Mouse (Mus musculus): Measurements from ENCODE around the gene Tmprss9. TPM values are rescaled to one million over a fixed set of nuclear protein-coding genes. Genes with fewer than 3 reads are reported as not detected.

The Tmprss9 gene
- polyA plus RNA-seq, 1 experiment from 2014 or later: 0.04 TPM

GRCm38 (mm10) chr10:80940320-80940987, 68.8 kb downstream of the Tmprss9 start:
- Histone ChIP-seq H3K4me1 (peaks cover 65% of the 10 kb centered on the region), H3K9me3 (replicated peaks) (no peaks in the 10 kb centered on the region), H3K27me3 (ENCODE audit: low read depth, poor library complexity, severe bottlenecking) (peaks cover 38% of the 10 kb centered on the region), H3K36me3 (no peaks in the 10 kb centered on the region), H3K4me3 (peak overlapping the region; percentile 49), H3K27ac (peak overlapping the region; percentile 72)
- no peak for DNase-seq (ENCODE audit: low spot score)
- 46% methylated on average over 8 of the region's 8 CpGs for WGBS

GRCm38 (mm10) chr10:80940988-80941347, 69.3 kb downstream of the Tmprss9 start:
- H3K9me3 ChIP-seq (replicated peaks): no peaks in the 10 kb centered on the region
- H3K27me3 ChIP-seq (ENCODE audit: low read depth, poor library complexity, severe bottlenecking): peaks cover 33% of the 10 kb centered on the region
- no peak for DNase-seq (ENCODE audit: low spot score)
- H3K36me3 ChIP-seq: no peaks in the 10 kb centered on the region
- 83% methylated on average over 2 of the region's 2 CpGs for WGBS
- no peak overlapping the region for H3K4me3 ChIP-seq
- peak overlapping the region; percentile 72 for H3K27ac ChIP-seq
- H3K4me1 ChIP-seq: peaks cover 60% of the 10 kb centered on the region

- Histone ChIP-seq H3K4me3 (no peak overlapping the region), H3K9me3 (replicated peaks) (no peaks in the 10 kb centered on the region), H3K27ac (no peak overlapping the region), H3K36me3 (no peaks in the 10 kb centered on the region), H3K4me1 (peaks cover 41% of the 10 kb centered on the region), H3K27me3 (ENCODE audit: low read depth, poor library complexity, severe bottlenecking) (peaks cover 14% of the 10 kb centered on the region)
- DNase-seq (ENCODE audit: low spot score): no peak
- 54% methylated on average over 8 of the region's 8 CpGs for WGBS
Measured at GRCm38 (mm10) chr10:80942919-80943318, 71.3 kb downstream of the Tmprss9 start.

- no peak for DNase-seq (ENCODE audit: low spot score)
- H3K4me1 ChIP-seq: peaks cover 41% of the 10 kb centered on the region
- H3K9me3 ChIP-seq (replicated peaks): no peaks in the 10 kb centered on the region
- peaks cover 6% of the 10 kb centered on the region for H3K27me3 ChIP-seq (ENCODE audit: low read depth, poor library complexity, severe bottlenecking)
- no peak overlapping the region for H3K4me3 ChIP-seq
- H3K36me3 ChIP-seq: no peaks in the 10 kb centered on the region
- 88% methylated on average over 9 of the region's 9 CpGs for WGBS
- H3K27ac ChIP-seq: no peak overlapping the region
Measured at GRCm38 (mm10) chr10:80943701-80944100, 72.1 kb downstream of the Tmprss9 start.

GRCm38 (mm10) chr10:80944231-80944630, 72.6 kb downstream of the Tmprss9 start:
- peaks cover 39% of the 10 kb centered on the region for H3K4me1 ChIP-seq
- no peak overlapping the region for H3K27ac ChIP-seq
- no peaks in the 10 kb centered on the region for H3K36me3 ChIP-seq
- 88% methylated on average over 5 of the region's 5 CpGs for WGBS
- H3K9me3 ChIP-seq (replicated peaks): no peaks in the 10 kb centered on the region
- H3K4me3 ChIP-seq: no peak overlapping the region
- DNase-seq (ENCODE audit: low spot score): no peak
- peaks cover under 1% of the 10 kb centered on the region; the same call in 1 of the 2 replicates for H3K27me3 ChIP-seq (ENCODE audit: low read depth, poor library complexity, severe bottlenecking)

- H3K36me3 ChIP-seq: no peaks in the 10 kb centered on the region
- peaks cover 17% of the 10 kb centered on the region for H3K4me1 ChIP-seq
- 66% methylated on average over 14 of the region's 14 CpGs for WGBS
- peaks cover 15% of the 10 kb centered on the region; the same call in 1 of the 2 replicates for H3K27me3 ChIP-seq (ENCODE audit: low read depth, poor library complexity, severe bottlenecking)
- 0 out of 2 replicates have a peak overlapping the region, but pooled peaks have one; percentile 22 for H3K27ac ChIP-seq
- no peaks in the 10 kb centered on the region for H3K9me3 ChIP-seq (replicated peaks)
- no peak overlapping the region for H3K4me3 ChIP-seq
- no peak for DNase-seq (ENCODE audit: low spot score)
Measured at GRCm38 (mm10) chr10:80946684-80947437, 75.2 kb downstream of the Tmprss9 start.

- WGBS: 71% methylated on average over 2 of the region's 2 CpGs
Measured at GRCm38 (mm10) chr10:80947802-80948201, 76.2 kb downstream of the Tmprss9 start.

GRCm38 (mm10) chr10:80948570-80948969, 76.9 kb downstream of the Tmprss9 start:
- no peaks in the 10 kb centered on the region for H3K9me3 ChIP-seq (replicated peaks)
- 0 out of 2 replicates have a peak overlapping the region, but pooled peaks have one; percentile 21 for H3K27ac ChIP-seq
- WGBS: 45% methylated on average over 6 of the region's 6 CpGs
- DNase-seq (ENCODE audit: low spot score): no peak
- H3K27me3 ChIP-seq (ENCODE audit: low read depth, poor library complexity, severe bottlenecking): peaks cover 21% of the 10 kb centered on the region; the same call in 1 of the 2 replicates
- H3K4me1 ChIP-seq: peaks cover 10% of the 10 kb centered on the region
- no peaks in the 10 kb centered on the region for H3K36me3 ChIP-seq
- H3K4me3 ChIP-seq: no peak overlapping the region

More at GRCm38 (mm10) chr10:80947802-80948201, 76.2 kb downstream of the Tmprss9 start:
- H3K27me3 ChIP-seq (ENCODE audit: low read depth, poor library complexity, severe bottlenecking): peaks cover 17% of the 10 kb centered on the region; the same call in 1 of the 2 replicates
- H3K36me3 ChIP-seq: no peaks in the 10 kb centered on the region
- H3K9me3 ChIP-seq (replicated peaks): no peaks in the 10 kb centered on the region
- H3K4me3 ChIP-seq: no peak overlapping the region
- peaks cover 15% of the 10 kb centered on the region for H3K4me1 ChIP-seq
- DNase-seq (ENCODE audit: low spot score): no peak
- no peak overlapping the region for H3K27ac ChIP-seq

- WGBS: 77% methylated on average over 3 of the region's 3 CpGs
- Histone ChIP-seq H3K27me3 (ENCODE audit: low read depth, poor library complexity, severe bottlenecking) (peaks cover 21% of the 10 kb centered on the region; the same call in 1 of the 2 replicates), H3K36me3 (no peaks in the 10 kb centered on the region), H3K27ac (0 out of 2 replicates have a peak overlapping the region, but pooled peaks have one; percentile 21), H3K4me3 (no peak overlapping the region), H3K4me1 (peaks cover 10% of the 10 kb centered on the region), H3K9me3 (replicated peaks) (no peaks in the 10 kb centered on the region)
- no peak for DNase-seq (ENCODE audit: low spot score)
Measured at GRCm38 (mm10) chr10:80949081-80949480, 77.4 kb downstream of the Tmprss9 start.

MicroRNA genes within 50 kb of the gene (microRNA counts, 519-probe panel; counts per million panel counts)
- microRNA mmu-miR-1982: 684 counts per million, percentile 72 among the panel's probes with 10 or more counts

Small RNAs within 50 kb of the gene (microRNA-seq; reads per million reads assigned to microRNA genes)
- gene Mir1982: not detected

Other genes starting within 250 kb of the Tmprss9 start
- 237 and 255 TPM in 2 replicates for gene Csnk1g2, start 249.0 kb upstream of the Tmprss9 start, polyA plus RNA-seq (2016; fragmentation: Nextera tagmentation; extraction: Ambion mirVana)
- 84.9 and 98.6 TPM in 2 replicates for gene Btbd2, start 214.8 kb upstream of the Tmprss9 start, polyA plus RNA-seq (2016; fragmentation: Nextera tagmentation; extraction: Ambion mirVana)
- 137 and 153 TPM in 2 replicates for gene Mknk2, start 193.7 kb upstream of the Tmprss9 start, polyA plus RNA-seq (2016; fragmentation: Nextera tagmentation; extraction: Ambion mirVana)
- 48.2 and 54.7 TPM in 2 replicates for gene Mob3a, start 169.9 kb upstream of the Tmprss9 start, polyA plus RNA-seq (2016; fragmentation: Nextera tagmentation; extraction: Ambion mirVana)
- 8.6 and 10.8 TPM in 2 replicates for gene Izumo4, start 169.7 kb upstream of the Tmprss9 start, polyA plus RNA-seq (2016; fragmentation: Nextera tagmentation; extraction: Ambion mirVana)
- 54.6 and 60.6 TPM in 2 replicates for gene Ap3d1, start 129.6 kb upstream of the Tmprss9 start, polyA plus RNA-seq (2016; fragmentation: Nextera tagmentation; extraction: Ambion mirVana)
- gene Dot1l, start 116.6 kb upstream of the Tmprss9 start, polyA plus RNA-seq (2016; fragmentation: Nextera tagmentation; extraction: Ambion mirVana): 26.4 and 28.3 TPM in 2 replicates
- gene Sf3a2, start 73.7 kb upstream of the Tmprss9 start, polyA plus RNA-seq (2016; fragmentation: Nextera tagmentation; extraction: Ambion mirVana): 113 and 121 TPM in 2 replicates
- gene Plekhj1, start 73.2 kb upstream of the Tmprss9 start, polyA plus RNA-seq (2016; fragmentation: Nextera tagmentation; extraction: Ambion mirVana): 168 and 204 TPM in 2 replicates
- gene Amh, start 66.6 kb upstream of the Tmprss9 start, polyA plus RNA-seq (2016; fragmentation: Nextera tagmentation; extraction: Ambion mirVana): 0.09 TPM in 1 of 2 replicates, not detected in the other
- 0.74 and 0.80 TPM in 2 replicates for gene Jsrp1, start 58.4 kb upstream of the Tmprss9 start, polyA plus RNA-seq (2016; fragmentation: Nextera tagmentation; extraction: Ambion mirVana)
- 2,414 and 2,486 TPM in 2 replicates for gene Oaz1, start 45.2 kb upstream of the Tmprss9 start, polyA plus RNA-seq (2016; fragmentation: Nextera tagmentation; extraction: Ambion mirVana)
- 0.44 and 0.60 TPM in 2 replicates for gene Lingo3, start 27.8 kb upstream of the Tmprss9 start, polyA plus RNA-seq (2016; fragmentation: Nextera tagmentation; extraction: Ambion mirVana)
- 358 and 440 TPM in 2 replicates for gene Lsm7, start 16.6 kb upstream of the Tmprss9 start, polyA plus RNA-seq (2016; fragmentation: Nextera tagmentation; extraction: Ambion mirVana)
- gene Sppl2b, start 16.6 kb upstream of the Tmprss9 start, polyA plus RNA-seq (2016; fragmentation: Nextera tagmentation; extraction: Ambion mirVana): 44.9 and 48.5 TPM in 2 replicates
- 342 and 401 TPM in 2 replicates for gene Timm13, start 29.1 kb downstream of the Tmprss9 start, polyA plus RNA-seq (2016; fragmentation: Nextera tagmentation; extraction: Ambion mirVana)
- 85.0 and 85.4 TPM in 2 replicates for gene Lmnb2, start 46.4 kb downstream of the Tmprss9 start, polyA plus RNA-seq (2016; fragmentation: Nextera tagmentation; extraction: Ambion mirVana)
- 4.5 and 9.8 TPM in 2 replicates for gene Gadd45b, start 58.2 kb downstream of the Tmprss9 start, polyA plus RNA-seq (2016; fragmentation: Nextera tagmentation; extraction: Ambion mirVana)
- 4.3 and 4.5 TPM in 2 replicates for gene Gng7, start 143.1 kb downstream of the Tmprss9 start, polyA plus RNA-seq (2016; fragmentation: Nextera tagmentation; extraction: Ambion mirVana)
- gene Diras1, start 153.8 kb downstream of the Tmprss9 start, polyA plus RNA-seq (2016; fragmentation: Nextera tagmentation; extraction: Ambion mirVana): 0.11 and 0.18 TPM in 2 replicates
- 10.9 and 14.7 TPM in 2 replicates for gene Slc39a3, start 165.6 kb downstream of the Tmprss9 start, polyA plus RNA-seq (2016; fragmentation: Nextera tagmentation; extraction: Ambion mirVana)
- 284 and 291 TPM in 2 replicates for gene Sgta, start 188.3 kb downstream of the Tmprss9 start, polyA plus RNA-seq (2016; fragmentation: Nextera tagmentation; extraction: Ambion mirVana)
- 113 and 128 TPM in 2 replicates for gene Thop1, start 198.2 kb downstream of the Tmprss9 start, polyA plus RNA-seq (2016; fragmentation: Nextera tagmentation; extraction: Ambion mirVana)
- gene Creb3l3, start 227.0 kb downstream of the Tmprss9 start, polyA plus RNA-seq (2016; fragmentation: Nextera tagmentation; extraction: Ambion mirVana): 0.58 and 0.66 TPM in 2 replicates
- gene Map2k2, start 234.1 kb downstream of the Tmprss9 start, polyA plus RNA-seq (2016; fragmentation: Nextera tagmentation; extraction: Ambion mirVana): 244 and 245 TPM in 2 replicates

Data from limb, embryonic 10.5 days (tissue).